Mouse (Mus musculus) kidney, embryonic 16.5 days (tissue): ENCODE results near the gene Prkab2. TPM values are rescaled to one million over a fixed set of nuclear protein-coding genes. Genes with fewer than 3 reads are reported as not detected.

Experiments
- ATAC-seq: fragments of 200-750 bp; cut with Nextera tagmentation; 2 replicates; pipeline ENCODE4 v1.8.0; 2017; ENCODE audit warnings: moderate TSS enrichment; ENCODE audit not compliant: low FRiP score, low TSS enrichment
- H3K27ac ChIP-seq: fragments of 300-500 bp; sonication (generic); 2 replicates; pipeline ENCODE4 v1.5.1; 2014; ENCODE audit warnings: low read length
- H3K27me3 ChIP-seq: fragments of 300-500 bp; sonication (generic); 2 replicates; pipeline ENCODE4 v1.6.1; 2014; ENCODE audit warnings: low read length, control low read depth, mixed read lengths; ENCODE audit not compliant: insufficient read depth
- H3K36me3 ChIP-seq: fragments of 300-500 bp; sonication (generic); 2 replicates; pipeline ENCODE4 v1.6.1; 2014; ENCODE audit warnings: low read length, control low read depth, mixed read lengths; ENCODE audit not compliant: insufficient read depth
- H3K4me1 ChIP-seq: fragments of 300-500 bp; sonication (generic); 2 replicates; pipeline ENCODE4 v1.6.1; 2014; ENCODE audit warnings: low read length, control low read depth, mixed read lengths; ENCODE audit not compliant: insufficient read depth
- H3K4me2 ChIP-seq: fragments of 300-500 bp; sonication (generic); replicated peaks from 2 replicates; pipeline ENCODE4 v1.6.1; 2014; ENCODE audit warnings: low read depth, low read length
- H3K4me3 ChIP-seq: fragments of 300-500 bp; sonication (generic); 2 replicates; pipeline ENCODE4 v1.5.1; 2014; ENCODE audit warnings: mild to moderate bottlenecking, low read length
- H3K9ac ChIP-seq: fragments of 300-500 bp; sonication (generic); replicated peaks from 2 replicates; pipeline ENCODE4 v1.6.1; 2014; ENCODE audit warnings: low read length
- H3K9me3 ChIP-seq: fragments of 300-500 bp; sonication (generic); 2 replicates; pipeline ENCODE4 v1.6.1; 2016; ENCODE audit warnings: low read length, control low read depth
- WGBS: fragments of 180-500 bp; shearing (Covaris S2); extraction: QIAGEN DNeasy Blood & Tissue Kit; methylation state at CpG from one replicate; pipeline ENCODE4 v1.1.7; 2014; 5-methylcytosine and 5-hydroxymethylcytosine counted together
- polyA plus RNA-seq: library from polyadenylated mRNA; unstranded; fragments of >200 nt; fragmentation: Nextera tagmentation; extraction: Ambion mirVana; gene quantifications from 2 replicates; pipeline ENCODE4 v1.2.1, GENCODE M21; 2015

Gene Prkab2
- polyA plus RNA-seq, 1 experiment from 2014 or later: 6.4 TPM

GRCm38 (mm10) chr3:97683560-97684195 is 25.7 kb downstream of the Prkab2 start:
- WGBS: 5% methylated on average over 16 of the region's 16 CpGs
- ATAC-seq: peak; percentile 71
- H3K27ac ChIP-seq: no peak overlapping the region

GRCm38 (mm10) chr3:97686372-97687117 is 28.6 kb downstream of the Prkab2 start:
- no peak for ATAC-seq
- H3K9ac ChIP-seq: no peak overlapping the region
- H3K4me3 ChIP-seq: no peak overlapping the region
- no peak overlapping the region for H3K27ac ChIP-seq
- H3K4me2 ChIP-seq: no peak overlapping the region
- peaks cover 25% of the 10 kb centered on the region for H3K4me1 ChIP-seq
- H3K9me3 ChIP-seq: no peaks in the 10 kb centered on the region
- no peaks in the 10 kb centered on the region for H3K36me3 ChIP-seq
- 74% methylated on average over 4 of the region's 4 CpGs for WGBS
- peaks cover 4% of the 10 kb centered on the region; the same call in 1 of the 2 replicates for H3K27me3 ChIP-seq

More at GRCm38 (mm10) chr3:97683560-97684195, 25.7 kb downstream of the Prkab2 start:
- no peaks in the 10 kb centered on the region for H3K36me3 ChIP-seq
- H3K9me3 ChIP-seq: no peaks in the 10 kb centered on the region
- peak overlapping the region; percentile 42 for H3K9ac ChIP-seq
- H3K4me1 ChIP-seq: peaks cover 29% of the 10 kb centered on the region
- H3K4me3 ChIP-seq: peak overlapping the region; percentile 4; the same call in 1 of the 2 replicates
- H3K27me3 ChIP-seq: peaks cover 4% of the 10 kb centered on the region; the same call in 1 of the 2 replicates
- H3K4me2 ChIP-seq: peak overlapping the region; percentile 35

- Histone ChIP-seq H3K4me2 (no peak overlapping the region), H3K4me3 (no peak overlapping the region), H3K27ac (no peak overlapping the region), H3K36me3 (no peaks in the 10 kb centered on the region), H3K27me3 (no peaks in the 10 kb centered on the region), H3K9ac (no peak overlapping the region), H3K9me3 (no peaks in the 10 kb centered on the region), H3K4me1 (peaks cover 7% of the 10 kb centered on the region; the same call in 1 of the 2 replicates)
- ATAC-seq: no peak
- 67% methylated on average over 2 of the region's 2 CpGs for WGBS
Observed at GRCm38 (mm10) chr3:97689289-97689688, 31.3 kb downstream of the Prkab2 start.

GRCm38 (mm10) chr3:97690590-97690989 is 32.6 kb downstream of the Prkab2 start:
- Histone ChIP-seq H3K9me3 (no peaks in the 10 kb centered on the region), H3K4me1 (0 out of 2 replicates have a peak, but pooled peaks cover 5% of the 10 kb centered on the region), H3K4me2 (0 out of 2 replicates have a peak overlapping the region, but pooled peaks have one; percentile 10), H3K4me3 (no peak overlapping the region), H3K27me3 (no peaks in the 10 kb centered on the region), H3K27ac (no peak overlapping the region), H3K36me3 (no peaks in the 10 kb centered on the region), H3K9ac (no peak overlapping the region; the same call in 1 of the 2 replicates)
- peak; percentile 46 for ATAC-seq
- 45% methylated on average over 7 of the region's 7 CpGs for WGBS

- Histone ChIP-seq H3K27me3 (no peaks in the 10 kb centered on the region), H3K9me3 (no peaks in the 10 kb centered on the region), H3K4me2 (no peak overlapping the region), H3K9ac (no peak overlapping the region), H3K4me3 (no peak overlapping the region), H3K4me1 (0 out of 2 replicates have a peak, but pooled peaks cover 5% of the 10 kb centered on the region), H3K27ac (no peak overlapping the region), H3K36me3 (no peaks in the 10 kb centered on the region)
- ATAC-seq: no peak
- WGBS: 65% methylated on average over 12 of the region's 12 CpGs
Observed at GRCm38 (mm10) chr3:97691443-97692017, 33.5 kb downstream of the Prkab2 start.

GRCm38 (mm10) chr3:97693806-97694205 is 35.8 kb downstream of the Prkab2 start:
- Histone ChIP-seq H3K4me1 (0 out of 2 replicates have a peak, but pooled peaks cover 5% of the 10 kb centered on the region), H3K27me3 (no peaks in the 10 kb centered on the region), H3K9me3 (no peaks in the 10 kb centered on the region), H3K27ac (no peak overlapping the region), H3K4me2 (no peak overlapping the region), H3K9ac (no peak overlapping the region), H3K36me3 (no peaks in the 10 kb centered on the region), H3K4me3 (no peak overlapping the region)
- WGBS: 82% methylated on average over 6 of the region's 6 CpGs
- no peak for ATAC-seq

GRCm38 (mm10) chr3:97696866-97697265 is 38.9 kb downstream of the Prkab2 start:
- no peak overlapping the region for H3K27ac ChIP-seq

GRCm38 (mm10) chr3:97697291-97697690 is 39.3 kb downstream of the Prkab2 start:
- WGBS: 46% methylated on average over 9 of the region's 9 CpGs
- no peak overlapping the region for H3K9ac ChIP-seq

More at GRCm38 (mm10) chr3:97696866-97697265, 38.9 kb downstream of the Prkab2 start:
- Histone ChIP-seq H3K4me2 (no peak overlapping the region), H3K27me3 (no peaks in the 10 kb centered on the region), H3K9ac (no peak overlapping the region), H3K36me3 (no peaks in the 10 kb centered on the region), H3K4me1 (no peaks in the 10 kb centered on the region), H3K4me3 (no peak overlapping the region), H3K9me3 (no peaks in the 10 kb centered on the region)
- no peak for ATAC-seq
- 87% methylated on average over 9 of the region's 9 CpGs for WGBS

GRCm38 (mm10) chr3:97699061-97699460 is 41.1 kb downstream of the Prkab2 start:
- 83% methylated on average over 3 of the region's 3 CpGs for WGBS
- ATAC-seq: no peak
- Histone ChIP-seq H3K4me3 (no peak overlapping the region), H3K27ac (no peak overlapping the region), H3K4me1 (no peaks in the 10 kb centered on the region), H3K4me2 (no peak overlapping the region), H3K9me3 (no peaks in the 10 kb centered on the region), H3K36me3 (no peaks in the 10 kb centered on the region), H3K9ac (no peak overlapping the region), H3K27me3 (no peaks in the 10 kb centered on the region)

More at GRCm38 (mm10) chr3:97697291-97697690, 39.3 kb downstream of the Prkab2 start:
- 0 out of 2 replicates have a peak, but pooled peaks have one; percentile 6 for ATAC-seq
- Histone ChIP-seq H3K27ac (no peak overlapping the region), H3K36me3 (no peaks in the 10 kb centered on the region), H3K4me3 (no peak overlapping the region), H3K4me1 (no peaks in the 10 kb centered on the region), H3K9me3 (no peaks in the 10 kb centered on the region), H3K4me2 (no peak overlapping the region), H3K27me3 (no peaks in the 10 kb centered on the region)
